Mouse (Mus musculus) stomach, embryonic 14.5 days (tissue): ENCODE results near the gene Fads3. TPM values are rescaled to one million over a fixed set of nuclear protein-coding genes. Genes with fewer than 3 reads are reported as not detected.
A peak's percentile ranks its signal among the peaks of the same experiment; 100 is the strongest.

Experiments
- ATAC-seq: fragments of 200-750 bp; cut with Nextera tagmentation; 2 replicates; pipeline ENCODE4 v1.8.0; 2017; ENCODE audit warnings: low read depth, moderate TSS enrichment; ENCODE audit not compliant: insufficient number of reproducible peaks, insufficient read depth, low FRiP score
- H3K27ac ChIP-seq: fragments of 300-500 bp; sonication (generic); 2 replicates; pipeline ENCODE4 v1.5.1; 2014; ENCODE audit warnings: mild to moderate bottlenecking, low read length, moderate library complexity, mixed read lengths
- H3K27me3 ChIP-seq: fragments of 300-500 bp; sonication (generic); 2 replicates; pipeline ENCODE4 v1.6.1; 2014; ENCODE audit warnings: low read length, control low read depth, mixed read lengths; ENCODE audit not compliant: control insufficient read depth, insufficient read depth
- H3K36me3 ChIP-seq: fragments of 300-500 bp; sonication (generic); 2 replicates; pipeline ENCODE4 v1.6.1; 2014; ENCODE audit warnings: mild to moderate bottlenecking, control low read depth, low read length, moderate library complexity, mixed read lengths; ENCODE audit not compliant: control insufficient read depth, insufficient read depth
- H3K4me1 ChIP-seq: fragments of 300-500 bp; sonication (generic); 2 replicates; pipeline ENCODE4 v1.6.1; 2014; ENCODE audit warnings: low read length, control low read depth, mixed read lengths; ENCODE audit not compliant: control insufficient read depth, insufficient read depth
- H3K4me2 ChIP-seq: fragments of 300-500 bp; sonication (generic); replicated peaks from 2 replicates; pipeline ENCODE4 v1.6.1; 2014; ENCODE audit warnings: low read depth, low read length, control low read depth
- H3K4me3 ChIP-seq: fragments of 300-500 bp; sonication (generic); 2 replicates; pipeline ENCODE4 v1.5.1; 2014; ENCODE audit warnings: low read depth, low read length, control low read depth
- H3K9ac ChIP-seq: fragments of 300-500 bp; sonication (generic); replicated peaks from 2 replicates; pipeline ENCODE4 v1.6.1; 2014; ENCODE audit warnings: low read depth, mild to moderate bottlenecking, control low read depth, low read length, moderate library complexity, mixed read lengths
- H3K9me3 ChIP-seq: fragments of 300-500 bp; sonication (generic); 2 replicates; pipeline ENCODE4 v1.6.1; 2016; ENCODE audit warnings: low read depth, low read length, control low read depth; ENCODE audit not compliant: control insufficient read depth
- WGBS: fragments of 180-500 bp; shearing (Covaris S2); extraction: QIAGEN DNeasy Blood & Tissue Kit; methylation state at CpG from one replicate; pipeline ENCODE4 v1.1.7; 2014; 5-methylcytosine and 5-hydroxymethylcytosine counted together
- polyA plus RNA-seq: library from polyadenylated mRNA; unstranded; fragments of >200 nt; fragmentation: Nextera tagmentation; extraction: Ambion mirVana; gene quantifications from 2 replicates; pipeline ENCODE4 v1.2.1, GENCODE M21; 2014

Fads3 gene
- polyA plus RNA-seq = 9.1 and 11.2 TPM in 2 replicates

DNA sequence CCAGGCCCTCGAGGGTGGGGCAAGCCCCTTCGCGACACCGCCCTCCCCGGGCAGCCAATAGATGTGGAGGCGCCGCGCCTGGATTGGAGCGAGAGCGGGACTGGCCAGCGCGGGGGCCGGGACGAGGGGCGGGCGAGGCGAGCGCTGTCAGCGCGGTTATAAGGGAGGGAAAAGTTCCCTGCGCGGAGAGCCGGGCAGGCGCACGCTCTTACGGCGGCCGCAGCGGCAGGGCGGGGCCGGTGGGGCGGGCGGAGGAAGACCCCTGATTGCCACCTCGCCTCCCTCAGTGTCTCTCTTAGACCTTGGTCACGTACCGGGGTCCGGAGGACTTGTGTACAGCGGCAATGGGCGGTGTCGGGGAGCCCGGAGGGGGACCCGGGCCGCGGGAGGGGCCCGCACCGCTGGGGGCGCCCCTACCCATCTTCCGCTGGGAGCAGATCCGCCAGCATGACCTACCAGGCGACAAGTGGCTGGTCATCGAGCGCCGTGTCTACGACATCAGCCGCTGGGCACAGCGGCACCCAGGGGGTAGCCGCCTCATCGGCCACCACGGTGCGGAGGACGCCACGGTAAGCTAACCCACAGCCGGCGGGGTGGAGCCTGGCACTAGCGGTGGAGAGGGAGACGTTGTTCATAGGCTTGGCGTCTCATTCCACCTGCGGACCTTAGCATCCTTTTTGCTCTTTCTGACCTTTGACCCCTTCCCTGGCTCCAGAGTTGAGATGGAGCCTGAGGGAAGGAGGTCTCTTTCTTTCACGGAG is at the start of gene Fads3:
Gene Fads3, plus strand, starts transcription at position 182 of the 761 bp plus-strand sequence.
- Histone ChIP-seq H3K9ac (peak within 1 kb of the TSS; percentile 60), H3K27ac (peak within 1 kb of the TSS; percentile 4; the same call in 1 of the 2 replicates), H3K4me2 (peak within 1 kb of the TSS; percentile 96), H3K36me3 (no peaks in the 10 kb centered on the region), H3K9me3 (no peaks in the 10 kb centered on the region), H3K4me3 (peak within 1 kb of the TSS; percentile 67), H3K27me3 (no peaks in the 10 kb centered on the region), H3K4me1 (peaks cover 28% of the 10 kb centered on the region)
- peak; percentile 89 for ATAC-seq
- WGBS = under 1% methylated on average over 63 of the region's 69 CpGs

DNA sequence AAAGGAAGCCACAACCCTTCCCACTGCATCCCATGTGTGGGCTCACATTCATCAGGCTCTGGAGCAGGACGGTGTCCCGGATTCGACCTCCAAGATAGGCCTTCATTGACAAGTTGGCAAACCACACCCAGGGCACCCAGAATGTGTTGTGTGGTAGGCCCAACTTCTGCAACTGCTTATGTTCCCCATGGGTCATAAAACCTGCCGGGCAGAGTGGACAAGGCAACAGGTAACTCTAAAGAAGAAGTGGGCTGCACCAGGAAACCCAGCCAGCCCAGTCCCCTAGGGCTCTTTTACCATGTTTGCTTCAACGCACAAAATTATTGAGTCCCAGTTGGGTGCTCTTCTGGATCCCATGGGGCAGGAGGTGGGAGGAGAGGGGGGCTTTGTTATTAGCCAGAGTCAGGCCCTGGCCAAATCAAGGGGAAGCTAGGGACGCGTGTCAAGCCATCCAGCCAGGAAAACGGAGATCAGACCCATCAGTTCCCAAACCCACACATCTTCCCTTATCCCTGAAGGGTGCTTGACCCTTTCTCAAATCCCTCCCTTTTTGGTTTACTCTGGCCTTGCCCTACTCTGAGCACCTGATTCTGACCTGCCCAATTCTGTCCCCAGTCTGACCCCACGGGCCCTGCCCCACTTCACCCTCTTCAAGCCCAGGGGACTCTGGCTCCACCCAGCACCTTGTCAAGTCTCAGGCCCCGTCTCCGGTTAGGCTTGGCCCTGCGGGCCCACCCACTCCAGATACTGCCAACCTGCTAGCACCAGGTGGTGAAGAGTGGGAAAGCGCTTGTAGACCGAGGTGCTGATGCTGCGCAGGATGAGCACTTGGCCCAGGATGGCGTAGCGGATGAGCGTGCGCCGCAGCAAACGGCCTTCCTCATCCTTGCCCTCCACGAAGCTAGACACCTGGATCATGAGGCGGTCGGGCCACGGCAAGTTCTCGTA is 49.1 kb upstream of the Fads3 start:
- Histone ChIP-seq H3K9ac (no peak overlapping the region), H3K9me3 (no peaks in the 10 kb centered on the region), H3K4me1 (peaks cover 11% of the 10 kb centered on the region; the same call in 1 of the 2 replicates), H3K27me3 (no peaks in the 10 kb centered on the region), H3K4me3 (peak overlapping the region; percentile 25), H3K4me2 (peak overlapping the region; percentile 42), H3K36me3 (no peaks in the 10 kb centered on the region), H3K27ac (no peak overlapping the region)
- WGBS = 42% methylated on average over 26 of the region's 26 CpGs
- peak; percentile 34 for ATAC-seq

DNA sequence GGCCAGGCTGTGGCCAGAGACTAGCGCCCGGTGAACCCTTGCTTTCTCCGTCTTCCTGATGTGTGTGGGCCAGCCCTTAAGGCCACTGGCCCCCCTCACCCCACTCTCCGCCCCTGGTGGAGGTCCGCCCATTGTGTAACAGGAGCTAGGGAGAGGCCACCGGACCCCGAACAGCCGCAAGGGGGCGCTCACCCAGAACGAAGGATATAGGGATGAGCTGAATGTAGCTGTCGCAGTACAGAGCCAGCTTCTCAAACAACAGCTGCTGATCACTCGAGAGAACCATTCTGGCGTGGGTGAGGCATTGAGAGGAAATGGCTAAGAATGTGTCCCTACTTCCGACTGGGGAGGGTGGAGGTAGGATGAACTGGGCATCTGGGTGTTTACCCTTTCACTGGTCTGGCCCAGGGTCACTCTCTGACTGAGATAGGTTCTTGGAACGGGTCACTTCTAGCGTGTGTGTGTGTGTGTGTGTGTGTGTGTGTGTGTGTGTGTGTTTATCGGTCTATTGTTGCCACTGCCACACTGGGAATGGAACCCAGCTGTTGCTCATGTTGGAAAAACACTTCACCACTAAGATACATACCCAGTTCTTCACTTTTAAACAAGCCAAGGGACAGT is 48.2 kb upstream of the Fads3 start:
- Histone ChIP-seq H3K9ac (no peak overlapping the region), H3K36me3 (no peaks in the 10 kb centered on the region), H3K4me2 (peak overlapping the region; percentile 42), H3K4me3 (peak overlapping the region; percentile 25), H3K9me3 (no peaks in the 10 kb centered on the region), H3K4me1 (peaks cover 11% of the 10 kb centered on the region; the same call in 1 of the 2 replicates), H3K27me3 (no peaks in the 10 kb centered on the region), H3K27ac (no peak overlapping the region)
- peak; percentile 81 for ATAC-seq
- 5% methylated on average over 17 of the region's 17 CpGs for WGBS

DNA sequence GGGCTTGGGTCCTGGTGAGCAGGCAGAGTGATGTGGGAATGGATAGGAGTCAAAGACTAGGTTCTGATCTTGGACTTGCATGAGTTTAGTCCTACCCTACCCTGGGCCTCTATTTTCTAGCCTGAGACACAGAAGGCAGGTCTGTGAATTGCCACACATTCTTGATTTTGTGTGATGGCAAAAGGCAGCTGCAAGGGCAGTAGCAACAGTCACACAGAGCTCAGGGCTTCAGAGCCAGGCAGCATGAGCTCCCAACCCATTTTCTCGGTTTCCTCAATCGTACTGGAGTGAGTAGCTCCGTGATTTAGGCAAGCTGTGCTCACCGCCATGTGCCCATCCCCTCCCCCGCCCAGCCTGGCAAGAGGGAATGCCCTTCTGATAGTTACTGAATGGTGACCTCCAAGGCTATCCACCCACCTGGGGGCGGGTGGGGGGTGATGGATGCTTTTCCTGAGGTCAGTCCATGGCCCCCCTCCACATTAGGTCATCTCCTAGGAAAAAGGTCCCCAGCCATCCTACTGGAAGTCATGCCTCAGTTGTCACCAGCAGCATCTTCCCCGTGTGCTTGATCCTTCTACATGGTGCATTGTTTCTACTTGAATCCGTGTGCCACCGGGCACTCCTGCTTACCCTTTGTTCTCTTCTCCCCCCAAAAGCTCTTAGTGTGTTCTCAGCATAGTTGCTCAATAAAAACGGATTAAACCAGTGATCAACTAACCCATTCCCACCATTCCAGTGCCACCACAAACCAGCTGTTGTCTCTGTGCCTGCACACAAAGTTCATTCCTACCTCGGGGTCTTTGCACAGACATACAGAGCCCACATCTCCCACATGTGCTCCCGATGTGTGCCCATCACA is 43.9 kb upstream of the Fads3 start:
- peaks cover 7% of the 10 kb centered on the region; the same call in 1 of the 2 replicates for H3K4me1 ChIP-seq
- H3K9me3 ChIP-seq = no peaks in the 10 kb centered on the region
- no peak overlapping the region for H3K27ac ChIP-seq
- H3K9ac ChIP-seq = no peak overlapping the region
- H3K4me2 ChIP-seq = no peak overlapping the region
- ATAC-seq = no peak
- H3K4me3 ChIP-seq = no peak overlapping the region
- WGBS = 76% methylated on average over 12 of the region's 12 CpGs
- H3K36me3 ChIP-seq = no peaks in the 10 kb centered on the region
- H3K27me3 ChIP-seq = no peaks in the 10 kb centered on the region

DNA sequence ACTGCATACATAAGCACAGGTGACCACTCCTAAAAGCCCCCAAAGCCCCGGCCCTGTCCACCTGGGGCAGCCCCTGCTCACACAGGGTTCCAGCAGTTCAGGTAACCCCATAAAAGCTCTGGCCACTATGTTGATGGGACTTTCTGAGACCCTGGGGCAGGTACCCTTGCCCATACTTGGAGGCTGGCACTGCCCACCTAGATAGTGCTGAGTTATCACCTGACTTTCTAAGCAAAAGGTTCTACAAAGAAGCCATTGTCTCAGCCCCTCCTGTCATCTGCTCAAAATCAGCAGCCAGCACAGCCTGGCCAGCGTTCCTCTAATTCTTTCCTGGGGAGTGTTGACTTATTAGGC is 43.3 kb upstream of the Fads3 start:
- Histone ChIP-seq H3K9me3 (no peaks in the 10 kb centered on the region), H3K36me3 (no peaks in the 10 kb centered on the region), H3K4me3 (no peak overlapping the region), H3K4me1 (peaks cover 4% of the 10 kb centered on the region; the same call in 1 of the 2 replicates), H3K9ac (no peak overlapping the region), H3K4me2 (no peak overlapping the region), H3K27me3 (no peaks in the 10 kb centered on the region), H3K27ac (no peak overlapping the region)
- WGBS = 76% methylated on average over 2 of the region's 2 CpGs
- no peak for ATAC-seq

DNA sequence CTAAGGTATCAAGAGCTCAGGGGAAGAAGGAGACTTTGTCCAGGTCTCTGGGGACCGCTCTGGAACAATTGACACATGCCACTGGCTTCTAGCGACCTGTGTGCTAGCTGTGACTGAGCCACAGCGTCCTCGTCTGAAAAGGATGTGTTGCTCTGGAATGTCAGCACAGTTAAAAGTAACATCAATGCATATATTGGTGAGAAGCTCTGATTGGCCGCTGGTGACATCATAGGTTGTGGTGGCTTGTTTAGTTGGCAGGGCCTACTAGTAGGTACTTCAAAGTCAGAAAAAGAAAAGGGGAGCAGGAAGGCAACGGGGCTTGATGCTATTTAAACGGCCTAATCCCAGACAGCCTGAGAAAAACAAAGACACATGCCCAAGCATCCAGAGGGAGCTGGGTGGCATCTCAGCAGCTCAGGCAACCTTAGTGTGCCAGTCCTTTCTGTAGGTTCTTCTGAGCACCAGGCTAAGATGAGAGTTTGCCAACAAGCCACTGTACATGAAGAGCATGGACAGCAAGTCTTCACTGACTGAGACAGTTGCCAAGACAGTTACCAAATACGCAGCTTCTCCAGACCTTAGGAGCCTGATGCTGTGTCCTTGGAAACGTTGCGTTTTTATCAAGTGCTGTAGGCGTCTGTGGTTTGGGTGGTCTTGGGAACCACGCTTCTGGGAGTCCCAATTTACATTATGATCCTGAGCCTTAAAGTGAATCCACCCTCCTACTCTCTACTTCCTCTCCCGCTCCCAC is 42.5 kb upstream of the Fads3 start:
- Histone ChIP-seq H3K4me3 (no peak overlapping the region), H3K4me2 (no peak overlapping the region), H3K27me3 (no peaks in the 10 kb centered on the region), H3K36me3 (no peaks in the 10 kb centered on the region), H3K9me3 (no peaks in the 10 kb centered on the region), H3K27ac (no peak overlapping the region), H3K9ac (no peak overlapping the region), H3K4me1 (no peaks in the 10 kb centered on the region)
- no peak for ATAC-seq
- 66% methylated on average over 13 of the region's 13 CpGs for WGBS

DNA sequence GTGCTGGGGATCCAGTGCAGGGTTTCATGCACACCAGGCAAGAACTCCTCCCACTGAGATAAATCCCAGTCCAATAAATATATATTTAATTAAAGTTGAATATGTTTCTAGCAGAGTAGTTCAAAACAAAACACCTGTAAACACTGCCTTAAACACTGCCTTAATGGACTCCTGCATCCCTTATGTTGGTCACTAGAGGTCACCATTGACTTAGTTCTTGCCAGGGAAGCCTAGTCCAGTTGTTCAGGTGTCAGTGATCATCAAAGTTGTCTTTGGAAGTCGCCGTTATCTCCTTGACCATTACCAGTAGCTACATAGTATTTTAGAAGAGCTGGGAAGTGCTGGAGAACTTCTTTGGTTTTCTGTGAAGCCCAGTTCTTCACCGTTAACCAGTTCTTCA is 41.0 kb upstream of the Fads3 start:
- Histone ChIP-seq H3K4me1 (no peaks in the 10 kb centered on the region), H3K9me3 (no peaks in the 10 kb centered on the region), H3K27ac (no peak overlapping the region), H3K36me3 (no peaks in the 10 kb centered on the region), H3K9ac (no peak overlapping the region), H3K27me3 (no peaks in the 10 kb centered on the region), H3K4me3 (no peak overlapping the region), H3K4me2 (no peak overlapping the region)
- no peak for ATAC-seq
- WGBS = 21% methylated on average over 3 of the region's 3 CpGs
